Mouse (Mus musculus): Measurements from ENCODE around the gene Yju2. TPM values are rescaled to one million over a fixed set of nuclear protein-coding genes. Genes with fewer than 3 reads are reported as not detected.

The Yju2 gene
- polyA plus RNA-seq, 1 experiment from 2014 or later = 15.0 TPM

DNA sequence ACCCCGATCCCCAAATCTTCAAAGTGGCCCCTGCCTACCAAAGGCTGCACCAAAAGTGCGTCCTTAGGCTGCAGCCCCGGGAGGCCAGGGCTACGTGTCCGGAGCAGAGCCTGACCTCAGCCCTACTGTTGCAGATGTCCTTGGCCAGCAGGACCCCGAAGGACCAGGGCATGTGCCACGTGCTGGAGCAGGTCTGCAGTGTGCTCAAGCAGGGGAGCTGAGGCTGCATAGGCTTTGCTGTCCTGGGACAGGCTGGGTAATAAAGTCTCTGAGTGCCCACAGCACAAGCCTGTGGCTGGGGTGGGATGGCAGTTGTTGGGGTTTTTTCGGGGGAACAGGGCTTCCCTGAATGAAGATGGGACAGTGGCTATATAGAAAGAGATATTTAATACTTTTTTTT is 57.5 kb downstream of the Yju2 start:
- DNase-seq (ENCODE audit: low read depth, low spot score) (no peak), ATAC-seq (no peak)
- POLR2A ChIA-PET = interaction anchor here (1.1 to 3.0 kb wide), 4 partner anchors 7 to 68 kb away, joined by 3 to 17 read pairs (median 7); partner anchors contain the start of genes Sh3gl1 and Stap2
- TF ChIP-seq CTCF (IDR thresholded peaks at IDR 0.05) = no peak
- CTCF ChIA-PET = interaction anchor here (2.5 to 8.8 kb wide), 3 partner anchors 7 to 20 kb away, joined by 13 to 72 read pairs (median 54); partner anchors contain the start of gene Sh3gl1
- in situ Hi-C loops (cut with MboI; ENCODE audit: low pct_unique_long_range_greater_than_20kb) = loop anchor here (10.0 to 25.0 kb wide), 2 partner anchors 52 to 304 kb away; partner anchors contain the start of gene Pot1b
- H3K27me3 ChIP-seq = no peaks in the 10 kb centered on the region

DNA sequence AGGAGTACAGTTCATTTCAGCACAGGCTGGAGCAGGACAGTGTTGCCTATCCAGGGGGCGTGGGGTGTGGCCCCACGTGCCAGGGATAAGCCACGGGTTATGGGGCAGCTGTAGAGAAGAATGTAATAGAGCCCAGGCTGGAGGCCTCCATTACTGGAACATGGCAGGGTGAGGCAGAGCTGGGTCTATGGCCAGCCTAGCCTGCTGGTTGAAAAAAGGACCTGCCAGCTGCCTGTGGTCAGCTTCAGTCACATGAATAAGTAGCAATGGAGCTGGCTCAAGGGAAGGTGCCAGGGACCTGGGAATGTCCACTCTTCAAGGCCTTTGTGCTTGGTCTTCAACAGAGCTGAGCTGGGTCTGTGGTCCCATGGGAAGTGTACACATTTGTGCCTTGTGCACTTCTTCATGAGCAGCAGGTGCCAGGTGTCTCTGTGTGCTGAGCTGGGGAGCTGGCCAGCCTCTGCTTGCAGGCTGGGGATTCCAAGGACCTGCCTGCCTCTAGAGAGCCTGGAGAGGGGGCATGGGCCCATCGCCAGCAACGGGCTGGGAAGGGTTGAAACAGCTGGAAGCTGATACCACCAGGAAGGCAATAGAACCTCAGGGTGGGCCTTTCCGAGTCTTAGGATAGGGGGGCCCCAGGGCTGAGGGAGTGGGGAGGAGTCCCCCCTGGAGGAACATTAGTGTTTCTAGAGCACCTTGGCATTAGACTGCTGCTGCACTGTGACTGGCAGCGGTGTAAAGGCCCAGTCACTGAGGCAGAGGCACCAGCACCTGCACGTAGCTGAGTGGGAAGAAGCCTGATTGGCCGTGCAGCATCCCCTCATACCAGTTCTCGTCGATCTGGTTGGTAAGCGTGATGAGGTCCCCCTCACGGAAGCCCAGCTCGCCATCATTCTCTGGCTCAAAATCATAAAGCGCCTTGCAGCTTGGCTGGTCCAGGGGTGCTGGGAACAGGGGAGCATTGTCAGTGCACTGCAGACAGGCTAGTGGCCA is 58.2 kb downstream of the Yju2 start:
- no peak for DNase-seq (ENCODE audit: low read depth, low spot score)
- TF ChIP-seq CTCF (IDR thresholded peaks at IDR 0.05) = no peak
- no peak for ATAC-seq
- in situ Hi-C loops (cut with MboI; ENCODE audit: low pct_unique_long_range_greater_than_20kb) = loop anchor here (10.0 to 25.0 kb wide), 2 partner anchors 52 to 305 kb away; partner anchors contain the start of gene Pot1b
- CTCF ChIA-PET = interaction anchor here (1.3 to 8.8 kb wide), 5 partner anchors 8 to 23 kb away, joined by 3 to 72 read pairs (median 13); partner anchors contain the start of genes Chaf1a and Sh3gl1
- no peaks in the 10 kb centered on the region for H3K27me3 ChIP-seq
- POLR2A ChIA-PET = interaction anchor here (1.1 to 3.0 kb wide), 5 partner anchors 8 to 68 kb away, joined by 3 to 17 read pairs (median 7); partner anchors contain the start of genes Sh3gl1 and Stap2

GRCm38 (mm10) chr17:56017848-56018247 is 58.9 kb downstream of the Yju2 start:
- H3K27me3 ChIP-seq = no peaks in the 10 kb centered on the region
- TF ChIP-seq CTCF (IDR thresholded peaks at IDR 0.05) = no peak
- ATAC-seq (no peak), DNase-seq (ENCODE audit: low read depth, low spot score) (no peak)
- in situ Hi-C loops (cut with MboI; ENCODE audit: low pct_unique_long_range_greater_than_20kb) = loop anchor here (10.0 to 25.0 kb wide), 2 partner anchors 53 to 306 kb away; partner anchors contain the start of gene Pot1b
- ChIA-PET CTCF (interaction anchor here (1.1 to 8.8 kb wide), 9 partner anchors 8 to 51 kb away, joined by 3 to 72 read pairs (median 5); partner anchors contain the start of genes Chaf1a and Sh3gl1), POLR2A (interaction anchor here (0.9 to 3.0 kb wide), 5 partner anchors 9 to 67 kb away, joined by 3 to 17 read pairs (median 7); partner anchors contain the start of gene Sh3gl1)

Other genes with a start within 250 kb of the Yju2 start
- 4.3 TPM for gene Pot1b, start 246.5 kb upstream of the Yju2 start, polyA plus RNA-seq (2021)
- not detected for gene Adgre4, start 209.1 kb upstream of the Yju2 start, polyA plus RNA-seq (2021)
- gene Zfp119a, start 80.2 kb upstream of the Yju2 start, polyA plus RNA-seq (2021) = 6.5 TPM
- 6.8 TPM for gene Zfp959, start 67.0 kb upstream of the Yju2 start, polyA plus RNA-seq (2021)
- 4.9 TPM for gene Zfp119b, start 9.6 kb upstream of the Yju2 start, polyA plus RNA-seq (2021)
- not detected for gene Ebi3, start 6.5 kb upstream of the Yju2 start, polyA plus RNA-seq (2021)
- gene Shd, start 11.4 kb downstream of the Yju2 start, polyA plus RNA-seq (2021) = not detected
- 26.2 TPM for gene Fsd1, start 27.4 kb downstream of the Yju2 start, polyA plus RNA-seq (2021)
- gene Stap2, start 46.5 kb downstream of the Yju2 start, polyA plus RNA-seq (2021) = 14.2 TPM
- gene Mpnd, start 46.6 kb downstream of the Yju2 start, polyA plus RNA-seq (2021) = 174 TPM
- gene Sh3gl1, start 77.5 kb downstream of the Yju2 start, polyA plus RNA-seq (2021) = 85.2 TPM
- gene Chaf1a, start 81.3 kb downstream of the Yju2 start, polyA plus RNA-seq (2021) = 18.0 TPM
- gene Ubxn6, start 115.9 kb downstream of the Yju2 start, polyA plus RNA-seq (2021) = 66.0 TPM
- 117 TPM for gene Hdgfl2, start 120.5 kb downstream of the Yju2 start, polyA plus RNA-seq (2021)
- 7.1 TPM for gene Plin4, start 150.7 kb downstream of the Yju2 start, polyA plus RNA-seq (2021)
- gene Plin5, start 158.5 kb downstream of the Yju2 start, polyA plus RNA-seq (2021) = 0.55 TPM
- 0.08 TPM for gene Lrg1, start 162.9 kb downstream of the Yju2 start, polyA plus RNA-seq (2021)
- gene Sema6b, start 181.2 kb downstream of the Yju2 start, polyA plus RNA-seq (2021) = 2.0 TPM
- gene Tnfaip8l1, start 203.4 kb downstream of the Yju2 start, polyA plus RNA-seq (2021) = 2.0 TPM
- gene Mydgf, start 224.8 kb downstream of the Yju2 start, polyA plus RNA-seq (2021) = 96.5 TPM

Measured in Patski (cell line).